Mouse (Mus musculus): ENCODE results near the gene Scyl1. TPM values are rescaled to one million over a fixed set of nuclear protein-coding genes. Genes with fewer than 3 reads are reported as not detected.

Scyl1 gene
- total and polyA plus RNA-seq, 3 experiments: 57.2 to 95.6 (median 70.0) TPM

GRCm38 (mm10) chr19:5730314-5731186 lies 40.7 kb downstream of the Scyl1 start:
- DNase-seq: no peak
- Histone ChIP-seq H3K79me2 (replicated peaks; ENCODE audit: control insufficient read depth, insufficient read depth, low read length) (no peaks in the 10 kb centered on the region), H3K4me3 (peak overlapping the region; percentile 78), H3K27me3 (ENCODE audit: control insufficient read depth, insufficient read depth, low read length) (no peaks in the 10 kb centered on the region), H3K36me3 (ENCODE audit: control insufficient read depth, insufficient read depth, low read length) (no peaks in the 10 kb centered on the region), H3K4me1 (ENCODE audit: control insufficient read depth, insufficient read depth, low read length) (peaks cover 19% of the 10 kb centered on the region), H3K27ac (no peak overlapping the region; the same call in 1 of the 2 replicates), H3K9ac (ENCODE audit: low read depth, low read length) (0 out of 2 replicates have a peak overlapping the region, but pooled peaks have one; percentile 55)
- intact Hi-C loops (cut with DNase I): no loop called here
- 78% methylated on average over 29 of the region's 29 CpGs for WGBS
- TF ChIP-seq CTCF (IDR thresholded peaks at IDR 0.05) (peak; percentile 48), EP300 (IDR thresholded peaks at IDR 0.05; ENCODE audit: insufficient read depth, low read depth, low read length) (no peak)

DNA sequence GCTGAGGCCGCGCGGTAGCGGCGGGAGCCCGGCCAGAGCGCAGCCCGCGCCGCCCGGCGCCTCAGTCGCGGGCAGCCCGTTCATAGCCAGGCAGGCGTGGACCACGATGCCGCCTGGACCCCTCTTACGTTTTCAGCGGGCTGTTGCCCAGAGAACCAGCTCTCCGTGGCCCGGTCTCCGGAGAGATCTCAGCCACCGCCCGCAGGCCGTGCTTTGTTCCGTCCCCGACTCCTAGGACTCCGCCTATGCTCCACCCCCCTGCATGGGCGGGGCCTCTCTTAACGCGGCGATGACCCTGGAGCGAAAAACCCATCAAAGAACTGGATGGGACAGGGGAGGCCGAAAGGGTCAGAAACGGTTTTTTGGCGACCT lies 41.8 kb downstream of the Scyl1 start, which contains the start of gene Fam89b:
TSS of gene Fam89b (minus strand) at position 210 of the 372 bp plus-strand sequence.
- H3K4me1 ChIP-seq (ENCODE audit: control insufficient read depth, insufficient read depth, low read length): peaks cover 20% of the 10 kb centered on the region

DNA sequence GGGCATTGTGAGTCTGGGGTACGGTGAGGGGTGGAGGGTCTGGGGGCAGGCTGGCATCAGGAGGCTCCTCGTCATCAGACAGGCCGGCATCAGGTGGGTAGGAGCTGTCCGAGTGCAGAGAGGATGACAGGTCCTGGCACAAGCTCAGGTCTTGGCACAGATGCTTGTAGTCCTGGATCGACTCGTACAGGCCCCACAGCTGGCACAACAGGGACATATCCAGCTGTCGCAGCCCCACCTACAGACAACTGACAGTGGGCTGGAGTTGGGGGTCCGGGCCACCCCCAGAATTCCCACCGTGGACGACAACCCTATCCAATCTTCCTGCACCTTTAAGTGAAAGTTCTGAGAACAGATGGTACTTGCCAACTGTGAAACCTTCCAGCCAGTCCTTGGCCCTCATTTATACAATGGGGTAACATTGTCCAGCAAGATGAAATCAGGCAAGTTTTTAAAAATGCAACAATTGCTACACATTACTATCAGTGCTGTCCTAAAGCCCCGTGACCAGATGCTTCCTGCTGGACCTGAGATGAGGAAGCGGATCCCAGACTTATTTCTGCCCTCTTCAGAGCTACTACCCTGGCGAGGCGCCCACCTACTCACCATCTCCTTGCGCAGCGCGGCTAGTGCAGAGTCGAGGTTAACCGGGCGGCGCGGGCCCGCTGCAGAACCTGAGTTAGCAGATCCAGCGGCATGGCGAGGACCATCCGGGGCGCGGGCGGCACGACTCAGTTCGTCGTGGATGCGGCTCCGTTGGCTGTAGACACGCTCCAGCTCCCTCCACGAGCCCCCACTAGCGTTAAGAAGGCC lies 42.4 kb downstream of the Scyl1 start:
- TF ChIP-seq CTCF (IDR thresholded peaks at IDR 0.05) (no peak), POLR2A (IDR thresholded peaks at IDR 0.05; ENCODE audit: insufficient read depth, low read depth, low read length) (no peak), EP300 (IDR thresholded peaks at IDR 0.05; ENCODE audit: insufficient read depth, low read depth, low read length) (no peak)
- peak; percentile 66 to 70 for DNase-seq
- Histone ChIP-seq H3K9ac (ENCODE audit: low read depth, low read length) (peak overlapping the region; percentile 91), H3K27ac (peak overlapping the region; percentile 95), H3K27me3 (ENCODE audit: control insufficient read depth, insufficient read depth, low read length) (no peaks in the 10 kb centered on the region), H3K4me3 (peak overlapping the region; percentile 73), H3K4me1 (ENCODE audit: control insufficient read depth, insufficient read depth, low read length) (peaks cover 25% of the 10 kb centered on the region), H3K36me3 (ENCODE audit: control insufficient read depth, insufficient read depth, low read length) (no peaks in the 10 kb centered on the region), H3K79me2 (replicated peaks; ENCODE audit: control insufficient read depth, insufficient read depth, low read length) (no peaks in the 10 kb centered on the region)
- WGBS: 2% methylated on average over 37 of the region's 37 CpGs
- intact Hi-C loops (cut with DNase I): loop anchor here (1.0 to 5.0 kb wide), 6 partner anchors 18 to 398 kb away; partner anchors contain the start of genes Kat5, Scyl1 and Snx15

More for the DNA sequence above, 41.8 kb downstream of the Scyl1 start, which contains the start of gene Fam89b:
- peak; percentile 93 to 95 for DNase-seq
- no peaks in the 10 kb centered on the region for H3K79me2 ChIP-seq (replicated peaks; ENCODE audit: control insufficient read depth, insufficient read depth, low read length)
- TF ChIP-seq POLR2A (IDR thresholded peaks at IDR 0.05; ENCODE audit: insufficient read depth, low read depth, low read length): peak; percentile 96
- 0 out of 2 replicates have a peak, but pooled peaks have one; percentile 41 for TF ChIP-seq EP300 (IDR thresholded peaks at IDR 0.05; ENCODE audit: insufficient read depth, low read depth, low read length)
- TF ChIP-seq CTCF (IDR thresholded peaks at IDR 0.05): 0 out of 2 replicates have a peak, but pooled peaks have one; percentile 3
- H3K27me3 ChIP-seq (ENCODE audit: control insufficient read depth, insufficient read depth, low read length): no peaks in the 10 kb centered on the region
- under 1% methylated on average over 37 of the region's 37 CpGs for WGBS
- no peaks in the 10 kb centered on the region for H3K36me3 ChIP-seq (ENCODE audit: control insufficient read depth, insufficient read depth, low read length)
- peak within 1 kb of the TSS; percentile 91 for H3K9ac ChIP-seq (ENCODE audit: low read depth, low read length)
- H3K4me3 ChIP-seq: peak within 1 kb of the TSS; percentile 73
- intact Hi-C loops (cut with DNase I): loop anchor here (2.0 to 5.0 kb wide), 5 partner anchors 41 to 398 kb away; partner anchors contain the start of genes Kat5, Scyl1 and Snx15
- peak within 1 kb of the TSS; percentile 95 for H3K27ac ChIP-seq

GRCm38 (mm10) chr19:5727701-5728100 lies 43.5 kb downstream of the Scyl1 start:
- TF ChIP-seq POLR2A (IDR thresholded peaks at IDR 0.05; ENCODE audit: insufficient read depth, low read depth, low read length) (peak; percentile 45; the same call in 1 of the 2 replicates), EP300 (IDR thresholded peaks at IDR 0.05; ENCODE audit: insufficient read depth, low read depth, low read length) (peak; percentile 93), CTCF (IDR thresholded peaks at IDR 0.05) (peak; percentile 96)
- H3K4me3 ChIP-seq: peak overlapping the region; percentile 73
- 2% methylated on average over 14 of the region's 14 CpGs for WGBS
- peak overlapping the region; percentile 95 for H3K27ac ChIP-seq
- peak overlapping the region; percentile 91 for H3K9ac ChIP-seq (ENCODE audit: low read depth, low read length)
- H3K4me1 ChIP-seq (ENCODE audit: control insufficient read depth, insufficient read depth, low read length): peaks cover 26% of the 10 kb centered on the region
- no peaks in the 10 kb centered on the region for H3K27me3 ChIP-seq (ENCODE audit: control insufficient read depth, insufficient read depth, low read length)
- intact Hi-C loops (cut with DNase I): loop anchor here (1.0 to 5.0 kb wide), 7 partner anchors 16 to 400 kb away; partner anchors contain the start of genes Kat5, Scyl1 and Snx15
- H3K79me2 ChIP-seq (replicated peaks; ENCODE audit: control insufficient read depth, insufficient read depth, low read length): no peaks in the 10 kb centered on the region
- DNase-seq: peak; percentile 90 to 95
- no peaks in the 10 kb centered on the region for H3K36me3 ChIP-seq (ENCODE audit: control insufficient read depth, insufficient read depth, low read length)

- H3K4me1 ChIP-seq (ENCODE audit: control insufficient read depth, insufficient read depth, low read length): peaks cover 26% of the 10 kb centered on the region
- TF ChIP-seq CTCF (IDR thresholded peaks at IDR 0.05) (no peak), EP300 (IDR thresholded peaks at IDR 0.05; ENCODE audit: insufficient read depth, low read depth, low read length) (no peak), POLR2A (IDR thresholded peaks at IDR 0.05; ENCODE audit: insufficient read depth, low read depth, low read length) (no peak)
- intact Hi-C loops (cut with DNase I): loop anchor here (1.0 to 5.0 kb wide), 5 partner anchors 35 to 400 kb away; partner anchors contain the start of genes Kat5 and Snx15
These were observed 44.1 kb downstream of the Scyl1 start for GRCm38 (mm10) chr19:5726961-5727578.

More at GRCm38 (mm10) chr19:5726961-5727578, 44.1 kb downstream of the Scyl1 start:
- DNase-seq: no peak
- H3K27ac ChIP-seq: peak overlapping the region; percentile 95
- H3K27me3 ChIP-seq (ENCODE audit: control insufficient read depth, insufficient read depth, low read length): no peaks in the 10 kb centered on the region
- H3K4me3 ChIP-seq: peak overlapping the region; percentile 73
- H3K36me3 ChIP-seq (ENCODE audit: control insufficient read depth, insufficient read depth, low read length): no peaks in the 10 kb centered on the region
- H3K9ac ChIP-seq (ENCODE audit: low read depth, low read length): peak overlapping the region; percentile 37
- no peaks in the 10 kb centered on the region for H3K79me2 ChIP-seq (replicated peaks; ENCODE audit: control insufficient read depth, insufficient read depth, low read length)
- 36% methylated on average over 15 of the region's 15 CpGs for WGBS
